ENCODE assay signal across 24 mouse cellular contexts in the genomic region with DNA sequence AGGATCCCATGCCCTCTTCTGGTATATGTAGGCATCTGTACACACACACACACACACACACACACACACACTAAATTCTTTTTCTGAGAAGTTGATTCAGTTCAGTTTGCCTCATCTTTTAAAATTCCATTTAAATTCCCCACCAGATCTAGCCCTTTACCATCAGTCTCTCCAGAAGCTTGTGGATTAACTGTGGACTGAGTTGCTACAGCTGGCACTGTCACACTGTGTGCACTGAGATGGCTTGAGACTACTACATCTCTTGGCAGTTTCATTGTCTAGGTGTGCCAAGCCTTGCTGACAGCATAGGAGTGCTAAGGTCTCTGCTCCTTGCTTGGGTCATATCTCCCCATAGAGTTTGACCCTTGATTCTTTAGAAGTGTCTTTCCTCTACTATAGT.
DNase-seq lines count a peak whose midpoint lies in the region; ATAC-seq and TF ChIP-seq lines count a peak whose summit lies in the region.
"Had no signal": no experiment of that assay in that cellular context is flagged by ENCODE, and none has a peak within 500 bp of the region (broad histone marks: within the 10 kb centered on the region; RNA-seq: fewer than 3 reads in every experiment).

No protein-coding gene starts in this region.

- H3K9me3 ChIP-seq in midbrain, embryonic 13.5 days = no peaks in the 10 kb centered on the region
- H3K9me3 ChIP-seq: forebrain, embryonic 10.5 days; forebrain, embryonic 13.5 days; heart, embryonic 10.5 days had no signal

- no peak for TF ChIP-seq CTCF in lung, adult 2 months (IDR thresholded peaks at IDR 0.05; ENCODE audit: insufficient read depth, low read length)

- TF ChIP-seq POLR2A in lung, adult 2 months (IDR thresholded peaks at IDR 0.05; ENCODE audit: borderline replicate concordance, extremely low read depth, low read depth, low read length) = no peak

- DNase-seq in lung, adult 18-20 months = peak; percentile 6 to 34
- no peak for DNase-seq in lung, adult 2 months
- peak; percentile 59 for DNase-seq in lung, postnatal 14 days
- DNase-seq in lung, postnatal 4 days = peak; percentile 29 to 64
- DNase-seq in embryo, embryonic 11 days = no peak
- DNase-seq: adrenal gland, adult 8-10 months; adrenal gland, postnatal 36 days; cerebellum, adult 18-20 months; cerebellum, adult 9-10 months; cerebellum, postnatal 25 days; gastrocnemius, postnatal 10 days; gastrocnemius, postnatal 36 days; heart, adult 2 months; heart, postnatal 14 days; heart, postnatal 4 days had no signal

- no peaks in the 10 kb centered on the region for H3K27me3 ChIP-seq in midbrain, embryonic 13.5 days
- H3K27me3 ChIP-seq: forebrain, embryonic 13.5 days; heart, embryonic 13.5 days had no signal

- no peaks in the 10 kb centered on the region for H3K36me3 ChIP-seq in midbrain, embryonic 13.5 days
- H3K36me3 ChIP-seq: forebrain, embryonic 10.5 days; heart, embryonic 10.5 days; heart, embryonic 13.5 days had no signal

- no peak overlapping the region for H3K4me3 ChIP-seq in lung, adult 2 months (replicated peaks; ENCODE audit: extremely low read depth, low read depth, low read length)
- no peak overlapping the region for H3K4me3 ChIP-seq in midbrain, embryonic 13.5 days (replicated peaks)
- H3K4me3 ChIP-seq: forebrain, embryonic 10.5 days; forebrain, embryonic 13.5 days; heart, adult 2 months; heart, embryonic 10.5 days; heart, embryonic 13.5 days had no signal

- H3K27ac ChIP-seq in midbrain, embryonic 13.5 days = no peak overlapping the region
- H3K27ac ChIP-seq: forebrain, embryonic 10.5 days; forebrain, embryonic 13.5 days; heart, adult 2 months; heart, embryonic 10.5 days; heart, embryonic 13.5 days; hindbrain, embryonic 14.5 days; hindbrain, postnatal 0 days had no signal

- ATAC-seq in midbrain, embryonic 13.5 days = no peak
- ATAC-seq: activated CD4-positive, CD25-positive, alpha-beta regulatory T cell, adult 4 months; forebrain, embryonic 13.5 days; forebrain, embryonic 16.5 days; hindbrain, postnatal 0 days had no signal

- no peak overlapping the region for H3K9ac ChIP-seq in midbrain, embryonic 13.5 days (replicated peaks)
- H3K9ac ChIP-seq: forebrain, embryonic 13.5 days; heart, embryonic 13.5 days; hindbrain, embryonic 14.5 days had no signal

- H3K4me1 ChIP-seq in lung, adult 2 months (ENCODE audit: control insufficient read depth, insufficient read depth, low read length) = no peaks in the 10 kb centered on the region
- no peaks in the 10 kb centered on the region for H3K4me1 ChIP-seq in midbrain, embryonic 13.5 days (replicated peaks)
- H3K4me1 ChIP-seq: forebrain, embryonic 13.5 days had no signal

- no peak overlapping the region for H3K4me2 ChIP-seq in midbrain, embryonic 13.5 days (replicated peaks)
- H3K4me2 ChIP-seq: forebrain, embryonic 13.5 days; heart, embryonic 13.5 days; hindbrain, embryonic 14.5 days had no signal

Comparison
In these comparisons a context has a peak if more than half of its experiments do, and no peak if none do; other contexts are left out.
1. DNase-seq: peak in lung, adult 18-20 months (2 of 2), lung, postnatal 14 days (single experiment) and lung, postnatal 4 days (2 of 2); none in lung, adult 2 months (single experiment) and embryo, embryonic 11 days (single experiment).